Mouse (Mus musculus) bone marrow, adult 2 months (tissue): ENCODE measurements around the gene Gm49450.

ENCODE experiments used
- CTCF ChIP-seq: fragments of 200-500 bp; IDR thresholded peaks from 2 replicates; pipeline ENCODE4 v1.5.1; 2011; ENCODE audit warnings: low read length, control low read depth; ENCODE audit not compliant: control insufficient read depth, insufficient read depth
- POLR2A ChIP-seq: fragments of 200-500 bp; IDR thresholded peaks from 2 replicates; pipeline ENCODE4 v1.6.1; 2011; ENCODE audit warnings: low read depth, mild to moderate bottlenecking, control low read depth, low read length, borderline replicate concordance; ENCODE audit not compliant: control insufficient read depth

DNA sequence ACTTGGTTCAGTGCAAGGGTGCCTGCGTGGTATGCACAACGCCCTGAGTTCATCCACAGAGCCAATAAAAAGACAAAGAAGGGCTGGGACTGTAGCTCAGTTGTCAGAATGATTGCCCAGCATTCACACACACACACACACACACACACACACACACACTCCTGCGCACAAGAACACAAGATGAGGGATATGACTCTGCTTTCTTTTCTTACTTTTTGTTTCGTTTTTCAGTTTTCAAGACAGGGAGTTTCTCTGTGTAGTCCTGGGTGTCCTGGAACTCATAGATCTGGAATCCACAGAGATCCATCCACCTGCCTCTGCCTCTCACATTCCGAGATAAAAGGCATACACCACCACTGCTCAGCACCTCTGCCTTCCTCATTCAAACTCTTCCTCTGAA, 25.8 kb downstream of the Gm49450 start:
- no peak for TF ChIP-seq POLR2A
- no peak for TF ChIP-seq CTCF
